Mouse (Mus musculus): ENCODE measurements at regions not wholly inside any gene's neighbourhood (a gene's known extent, or its start where the extent isn't known, plus 50 kb on each side); places are given as distances from the start of the nearest gene placed in this dataset.
"Not testable (repeated sequence)": the region's sequence is repeated elsewhere in the genome, so short reads cannot be mapped to it uniquely, and the experiment has no call there.

- Histone ChIP-seq H3K4me3 (no peak overlapping the region), H3K27ac (no peak overlapping the region), H3K4me1 (no peaks in the 10 kb centered on the region), H3K9me3 (no peaks in the 10 kb centered on the region), H3K27me3 (no peaks in the 10 kb centered on the region), H3K4me2 (replicated peaks) (no peak overlapping the region), H3K36me3 (no peaks in the 10 kb centered on the region), H3K9ac (no peak overlapping the region)
- ATAC-seq (ENCODE audit: low FRiP score, low read depth), result no peak
- 90% methylated on average over 9 of the region's 9 CpGs for WGBS
These were observed 66.9 kb downstream of the Twistnb start for GRCm38 (mm10) chr12:33496306-33496705.

GRCm38 (mm10) chr12:33497319-33497892, 68.0 kb downstream of the Twistnb start:
- Histone ChIP-seq H3K4me1 (no peaks in the 10 kb centered on the region), H3K27me3 (no peaks in the 10 kb centered on the region), H3K4me2 (replicated peaks) (no peak overlapping the region), H3K36me3 (no peaks in the 10 kb centered on the region), H3K9me3 (no peaks in the 10 kb centered on the region), H3K4me3 (no peak overlapping the region), H3K9ac (no peak overlapping the region), H3K27ac (no peak overlapping the region)
- 50% methylated on average over 11 of the region's 11 CpGs for whole genome bisulfite sequencing
- no peak for ATAC-seq (ENCODE audit: low FRiP score, low read depth)

- ATAC-seq (ENCODE audit: low FRiP score, low read depth), result no peak
- Histone ChIP-seq H3K27ac (no peak overlapping the region), H3K4me3 (no peak overlapping the region), H3K9me3 (no peaks in the 10 kb centered on the region), H3K9ac (no peak overlapping the region), H3K27me3 (no peaks in the 10 kb centered on the region), H3K36me3 (no peaks in the 10 kb centered on the region), H3K4me1 (peaks cover 5% of the 10 kb centered on the region), H3K4me2 (replicated peaks) (no peak overlapping the region)
- WGBS, result 96% methylated on average over 7 of the region's 7 CpGs
These were observed 112.1 kb downstream of the Twistnb start for GRCm38 (mm10) chr12:33541566-33541965.

- not testable (repeated sequence) for H3K9ac ChIP-seq; H3K27me3 ChIP-seq; H3K27ac ChIP-seq; H3K9me3 ChIP-seq; H3K4me3 ChIP-seq; ATAC-seq (ENCODE audit: low FRiP score, low read depth); H3K4me2 ChIP-seq (replicated peaks); H3K36me3 ChIP-seq
- H3K4me1 ChIP-seq, result peaks cover 21% of the 10 kb centered on the region
- 48% methylated on average over 7 of the region's 7 CpGs for WGBS
These were observed 122.2 kb downstream of the Twistnb start for GRCm38 (mm10) chr12:33551660-33552059.

- Histone ChIP-seq H3K4me1 (peaks cover 21% of the 10 kb centered on the region), H3K9ac (no peak overlapping the region), H3K36me3 (no peaks in the 10 kb centered on the region), H3K27ac (peak overlapping the region; percentile 55), H3K27me3 (no peaks in the 10 kb centered on the region), H3K4me3 (no peak overlapping the region), H3K9me3 (no peaks in the 10 kb centered on the region), H3K4me2 (replicated peaks) (no peak overlapping the region)
- ATAC-seq (ENCODE audit: low FRiP score, low read depth), result no peak
- WGBS, result 90% methylated on average over 3 of the region's 3 CpGs
These were observed 122.8 kb downstream of the Twistnb start for GRCm38 (mm10) chr12:33552231-33552630.

GRCm38 (mm10) chr12:33552651-33553050, 123.2 kb downstream of the Twistnb start:
- ATAC-seq (ENCODE audit: low FRiP score, low read depth), result no peak
- no peaks in the 10 kb centered on the region for H3K36me3 ChIP-seq
- no peaks in the 10 kb centered on the region for H3K27me3 ChIP-seq
- H3K4me3 ChIP-seq, result no peak overlapping the region
- H3K9ac ChIP-seq, result no peak overlapping the region
- H3K4me1 ChIP-seq, result peaks cover 21% of the 10 kb centered on the region
- WGBS, result 86% methylated on average over 5 of the region's 5 CpGs
- no peak overlapping the region for H3K4me2 ChIP-seq (replicated peaks)
- H3K27ac ChIP-seq, result peak overlapping the region; percentile 55
- H3K9me3 ChIP-seq, result no peaks in the 10 kb centered on the region

GRCm38 (mm10) chr12:33553731-33554130, 124.3 kb downstream of the Twistnb start:
- Histone ChIP-seq H3K27me3 (no peaks in the 10 kb centered on the region), H3K9ac (no peak overlapping the region), H3K27ac (peak overlapping the region; percentile 7; the same call in 1 of the 2 replicates), H3K36me3 (no peaks in the 10 kb centered on the region), H3K4me2 (replicated peaks) (no peak overlapping the region), H3K4me3 (no peak overlapping the region), H3K4me1 (peaks cover 21% of the 10 kb centered on the region), H3K9me3 (no peaks in the 10 kb centered on the region)
- peak; percentile 80 for ATAC-seq (ENCODE audit: low FRiP score, low read depth)
- 18% methylated on average over 4 of the region's 4 CpGs for WGBS

- Histone ChIP-seq H3K27me3 (no peaks in the 10 kb centered on the region), H3K9ac (no peak overlapping the region), H3K36me3 (no peaks in the 10 kb centered on the region), H3K27ac (no peak overlapping the region), H3K4me2 (replicated peaks) (no peak overlapping the region), H3K4me3 (no peak overlapping the region), H3K9me3 (no peaks in the 10 kb centered on the region), H3K4me1 (no peaks in the 10 kb centered on the region)
- no peak for ATAC-seq (ENCODE audit: low FRiP score, low read depth)
- WGBS, result 66% methylated on average over 7 of the region's 7 CpGs
These were observed 131.7 kb downstream of the Twistnb start for GRCm38 (mm10) chr12:33561141-33561540.

- Histone ChIP-seq H3K9ac (no peak overlapping the region), H3K4me1 (peaks cover 8% of the 10 kb centered on the region), H3K36me3 (no peaks in the 10 kb centered on the region), H3K4me2 (replicated peaks) (no peak overlapping the region), H3K27ac (no peak overlapping the region), H3K9me3 (no peaks in the 10 kb centered on the region), H3K4me3 (no peak overlapping the region), H3K27me3 (no peaks in the 10 kb centered on the region)
- WGBS, result 79% methylated on average over 6 of the region's 6 CpGs
- no peak for ATAC-seq (ENCODE audit: low FRiP score, low read depth)
These were observed 148.5 kb downstream of the Twistnb start for GRCm38 (mm10) chr12:33577877-33578428.

- no peak overlapping the region for H3K4me2 ChIP-seq (replicated peaks)
- ATAC-seq (ENCODE audit: low FRiP score, low read depth), result peak; percentile 78
- peak overlapping the region; percentile 22; the same call in 1 of the 2 replicates for H3K27ac ChIP-seq
- H3K27me3 ChIP-seq, result no peaks in the 10 kb centered on the region
- H3K36me3 ChIP-seq, result no peaks in the 10 kb centered on the region
- no peak overlapping the region for H3K9ac ChIP-seq
- H3K4me1 ChIP-seq, result peaks cover 8% of the 10 kb centered on the region
- no peaks in the 10 kb centered on the region for H3K9me3 ChIP-seq
- no peak overlapping the region for H3K4me3 ChIP-seq
- 29% methylated on average over 2 of the region's 2 CpGs for WGBS
These were observed 151.4 kb downstream of the Twistnb start for GRCm38 (mm10) chr12:33580809-33581208.

GRCm38 (mm10) chr12:33591031-33591430, 161.6 kb downstream of the Twistnb start:
- Histone ChIP-seq H3K4me2 (replicated peaks) (no peak overlapping the region), H3K4me1 (peaks cover 21% of the 10 kb centered on the region), H3K36me3 (no peaks in the 10 kb centered on the region), H3K27ac (no peak overlapping the region), H3K27me3 (no peaks in the 10 kb centered on the region), H3K4me3 (no peak overlapping the region), H3K9ac (no peak overlapping the region), H3K9me3 (no peaks in the 10 kb centered on the region)
- WGBS, result 55% methylated on average over 5 of the region's 5 CpGs
- no peak for ATAC-seq (ENCODE audit: low FRiP score, low read depth)

- Histone ChIP-seq H3K4me1 (peaks cover 21% of the 10 kb centered on the region), H3K9ac (no peak overlapping the region), H3K27me3 (no peaks in the 10 kb centered on the region), H3K9me3 (no peaks in the 10 kb centered on the region), H3K36me3 (no peaks in the 10 kb centered on the region), H3K4me2 (replicated peaks) (peak overlapping the region; percentile 60), H3K4me3 (peak overlapping the region; percentile 23), H3K27ac (peak overlapping the region; percentile 70; the same call in 1 of the 2 replicates)
- WGBS, result 6% methylated on average over 6 of the region's 6 CpGs
- ATAC-seq (ENCODE audit: low FRiP score, low read depth), result peak; percentile 28; the same call in 1 of the 2 replicates
These were observed 163.0 kb downstream of the Twistnb start for GRCm38 (mm10) chr12:33592431-33592911.

- 16% methylated on average over 17 of the region's 17 CpGs for WGBS
- Histone ChIP-seq H3K36me3 (no peaks in the 10 kb centered on the region), H3K27me3 (no peaks in the 10 kb centered on the region), H3K4me3 (peak overlapping the region; percentile 23), H3K27ac (peak overlapping the region; percentile 70; the same call in 1 of the 2 replicates), H3K4me2 (replicated peaks) (peak overlapping the region; percentile 60), H3K9me3 (no peaks in the 10 kb centered on the region), H3K9ac (no peak overlapping the region), H3K4me1 (peaks cover 21% of the 10 kb centered on the region)
- peak; percentile 62 for ATAC-seq (ENCODE audit: low FRiP score, low read depth)
These were observed 163.5 kb downstream of the Twistnb start for GRCm38 (mm10) chr12:33592938-33593337.

Data from limb, embryonic 13.5 days (tissue).